Mouse (Mus musculus) liver, embryonic 14.5 days (tissue): Measurements from ENCODE around the gene Fads6.

Experiments used
- CTCF ChIP-seq: IDR thresholded peaks from 2 replicates; pipeline ENCODE4 v1.5.1; 2016; ENCODE audit warnings: antibody characterized with exemption, low read depth, control low read depth
- EP300 ChIP-seq: IDR thresholded peaks from 2 replicates; pipeline ENCODE4 v1.6.1; 2016; ENCODE audit warnings: antibody characterized with exemption, low read depth

DNA sequence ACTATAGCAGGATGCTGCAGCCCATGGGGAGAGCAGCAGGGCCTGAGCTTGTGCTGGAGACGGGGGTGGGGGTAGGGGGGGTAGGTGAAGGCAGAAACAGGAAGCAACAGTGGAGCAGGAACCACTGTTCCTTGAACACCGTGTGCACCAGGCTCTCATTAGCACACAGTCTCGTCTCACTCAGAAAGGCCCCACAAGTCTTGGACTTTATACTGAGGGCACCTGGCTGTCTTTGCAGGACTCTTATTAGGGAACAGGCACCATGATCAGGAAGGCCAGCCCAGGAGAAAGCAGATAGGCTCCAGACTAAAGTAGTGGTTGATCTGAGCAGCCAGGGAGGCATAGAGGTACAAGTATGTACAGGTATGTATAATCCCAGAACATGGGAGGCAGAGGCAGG lies 39.9 kb upstream of the Fads6 start:
- no peak for TF ChIP-seq CTCF
- no peak for TF ChIP-seq EP300
